Mouse (Mus musculus): ENCODE measurements around the gene Apol7e. TPM values are rescaled to one million over a fixed set of nuclear protein-coding genes. Genes with fewer than 3 reads are reported as not detected.

The Apol7e gene
- total RNA-seq, 2 experiments from 2014 or later = 0.14 TPM; not detected in 1

Other genes starting within 250 kb of the Apol7e start
- not detected for gene Apol10a, start 221.8 kb upstream of the Apol7e start, total RNA-seq (2021)
- not detected for gene Apol11a, start 190.6 kb upstream of the Apol7e start, total RNA-seq (2021)
- gene Apol7c, start 165.5 kb upstream of the Apol7e start, total RNA-seq (2021) = not detected
- gene 1700025B11Rik, start 137.0 kb upstream of the Apol7e start, total RNA-seq (2021) = not detected
- gene Apol10b, start 102.7 kb upstream of the Apol7e start, total RNA-seq (2021) = under 1 TPM in 1 of 2 experiments, not detected in 1; 0.14 TPM
- gene Gm36245, start 99.6 kb upstream of the Apol7e start, total RNA-seq (2021) = not detected
- under 1 TPM; 0.59 to 0.90 TPM for gene Apol11b, start 55.6 kb upstream of the Apol7e start, total RNA-seq (2021)
- under 1 TPM; 0.20 to 0.25 TPM for gene Apol9b, start 30.2 kb downstream of the Apol7e start, total RNA-seq (2021)
- gene Apol8, start 58.1 kb downstream of the Apol7e start, total RNA-seq (2021) = 1 to 10 TPM; 1.7 to 4.8 TPM
- gene Myh9, start 143.3 kb downstream of the Apol7e start, total RNA-seq (2021) = 100 to 1,000 TPM; 251 to 311 TPM
- 100 to 1,000 TPM; 271 to 275 TPM for gene Txn2, start 230.1 kb downstream of the Apol7e start, total RNA-seq (2021)